In genomic region chr13:37658519-37658918, GRCm38 (mm10) we compare ENCODE assay signal across 24 mouse cellular contexts.
DNase-seq lines count a peak whose midpoint lies in the region; ATAC-seq and TF ChIP-seq lines count a peak whose summit lies in the region.
"Had no signal": no experiment of that assay in that cellular context is flagged by ENCODE, and none has a peak within 500 bp of the region (broad histone marks: within the 10 kb centered on the region; RNA-seq: fewer than 3 reads in every experiment).

No protein-coding gene starts in this region.

- no peak overlapping the region for H3K4me2 ChIP-seq in heart, embryonic 15.5 days
- H3K4me2 ChIP-seq: embryonic facial prominence, embryonic 13.5 days; forebrain, embryonic 12.5 days; heart, embryonic 13.5 days; intestine, embryonic 15.5 days; kidney, embryonic 15.5 days; limb, embryonic 12.5 days; liver, embryonic 13.5 days; lung, embryonic 15.5 days; midbrain, embryonic 11.5 days had no signal

- H3K27ac ChIP-seq in heart, embryonic 15.5 days, result peak overlapping the region; percentile 31; the same call in 1 of the 2 replicates
- no peak overlapping the region; the same call in 1 of the 2 replicates for H3K27ac ChIP-seq in thymus, adult 2 months (ENCODE audit: control insufficient read depth, insufficient read depth, low read length)
- H3K27ac ChIP-seq: embryonic facial prominence, embryonic 13.5 days; forebrain, embryonic 12.5 days; hindbrain, embryonic 10.5 days; intestine, embryonic 15.5 days; kidney, embryonic 15.5 days; limb, embryonic 12.5 days; liver, embryonic 13.5 days; lung, embryonic 15.5 days had no signal

- no peaks in the 10 kb centered on the region for H3K9me3 ChIP-seq in heart, embryonic 15.5 days (replicated peaks)
- H3K9me3 ChIP-seq: embryonic facial prominence, embryonic 13.5 days; forebrain, embryonic 12.5 days; heart, embryonic 13.5 days; hindbrain, embryonic 10.5 days; intestine, embryonic 15.5 days; kidney, embryonic 15.5 days; limb, embryonic 12.5 days; liver, embryonic 13.5 days; lung, embryonic 15.5 days had no signal

- intact Hi-C loops in gastrocnemius, postnatal 14 days (cut with DNase I; ENCODE audit: low total_unique reads), result no loop called here

- no peaks in the 10 kb centered on the region for H3K36me3 ChIP-seq in heart, embryonic 15.5 days
- no peaks in the 10 kb centered on the region for H3K36me3 ChIP-seq in thymus, adult 2 months (ENCODE audit: control insufficient read depth, insufficient read depth, low read length)
- H3K36me3 ChIP-seq in splenic B cell, adult 2 months (ENCODE audit: control insufficient read depth, insufficient read depth, low read length, poor library complexity, severe bottlenecking), result no peaks in the 10 kb centered on the region
- H3K36me3 ChIP-seq: embryonic facial prominence, embryonic 13.5 days; forebrain, embryonic 12.5 days; heart, embryonic 13.5 days; hindbrain, embryonic 10.5 days; intestine, embryonic 15.5 days; kidney, embryonic 15.5 days; limb, embryonic 12.5 days; liver, embryonic 13.5 days; lung, embryonic 15.5 days had no signal

- no peak for TF ChIP-seq POLR2A in thymus, adult 2 months (IDR thresholded peaks at IDR 0.05; ENCODE audit: control insufficient read depth, extremely low read depth, insufficient read depth, low read length, poor library complexity)

- no peak overlapping the region for H3K9ac ChIP-seq in heart, embryonic 15.5 days
- H3K9ac ChIP-seq: embryonic facial prominence, embryonic 13.5 days; forebrain, embryonic 12.5 days; intestine, embryonic 15.5 days; kidney, embryonic 15.5 days; limb, embryonic 12.5 days; liver, embryonic 13.5 days; lung, embryonic 15.5 days had no signal

- DNase-seq in heart, adult 18-20 months, result no peak
- peak; percentile 21 for DNase-seq in thymus, adult 2 months
- DNase-seq in thymus, postnatal 25 days, result no peak
- DNase-seq in splenic B cell, adult 2 months (ENCODE audit: low read depth, low spot score), result peak; percentile 60
- no peak for DNase-seq in gastrocnemius, postnatal 14 days
- DNase-seq in embryo, embryonic 9.5 days (ENCODE audit: extremely low spot score), result no peak
- DNase-seq: adrenal gland, postnatal 25 days; cerebellum, adult 11 months; cerebellum, adult 9-11 months; gastrocnemius, adult 2 months; liver, embryonic 13.5 days had no signal

- H3K27me3 ChIP-seq in heart, embryonic 15.5 days, result no peaks in the 10 kb centered on the region
- H3K27me3 ChIP-seq in thymus, adult 2 months (ENCODE audit: control insufficient read depth, insufficient read depth, low read length), result no peaks in the 10 kb centered on the region
- no peaks in the 10 kb centered on the region for H3K27me3 ChIP-seq in splenic B cell, adult 2 months (ENCODE audit: control insufficient read depth, insufficient read depth, low read length, poor library complexity, severe bottlenecking)
- H3K27me3 ChIP-seq: embryonic facial prominence, embryonic 13.5 days; forebrain, embryonic 12.5 days; heart, embryonic 13.5 days; intestine, embryonic 15.5 days; limb, embryonic 12.5 days; liver, embryonic 13.5 days; lung, embryonic 15.5 days had no signal

- 78% methylated on average over 6 of the region's 6 CpGs for WGBS in heart, embryonic 15.5 days
- WGBS in thymus, adult 2 months, result 48% methylated on average over 6 of the region's 6 CpGs

- ATAC-seq in heart, embryonic 15.5 days (replicated peaks; ENCODE audit: insufficient number of reproducible peaks, insufficient read depth, low FRiP score, low read depth), result no peak; the same call in 1 of the 2 replicates
- ATAC-seq in megakaryocyte, adult 5-6 weeks (ENCODE audit: poor library complexity, severe bottlenecking), result peak; percentile 26; the same call in 1 of the 2 replicates
- ATAC-seq: hindbrain, embryonic 16.5 days; intestine, embryonic 15.5 days had no signal

- no peak for TF ChIP-seq CTCF in thymus, adult 2 months (IDR thresholded peaks at IDR 0.05; ENCODE audit: borderline replicate concordance, control insufficient read depth, extremely low read depth, insufficient read depth, low read length, poor library complexity)

- no peak overlapping the region for H3K4me3 ChIP-seq in heart, embryonic 15.5 days
- no peak overlapping the region for H3K4me3 ChIP-seq in thymus, adult 2 months (ENCODE audit: control insufficient read depth, insufficient read depth, low read length)
- H3K4me3 ChIP-seq: embryonic facial prominence, embryonic 13.5 days; erythroblast, embryonic 14.5 days; forebrain, embryonic 12.5 days; gastrocnemius, adult 2 months; heart, embryonic 13.5 days; hindbrain, embryonic 10.5 days; intestine, embryonic 15.5 days; kidney, embryonic 15.5 days; limb, embryonic 12.5 days; liver, embryonic 13.5 days; lung, embryonic 15.5 days had no signal

- peaks cover 10% of the 10 kb centered on the region for H3K4me1 ChIP-seq in heart, embryonic 15.5 days (replicated peaks)
- H3K4me1 ChIP-seq in thymus, adult 2 months (replicated peaks; ENCODE audit: control insufficient read depth, insufficient read depth, low read length), result peaks cover 22% of the 10 kb centered on the region
- H3K4me1 ChIP-seq: embryonic facial prominence, embryonic 13.5 days; forebrain, embryonic 12.5 days; intestine, embryonic 15.5 days; kidney, embryonic 15.5 days; limb, embryonic 12.5 days had no signal

Comparison
In these comparisons a context has a peak if more than half of its experiments do, and no peak if none do; other contexts are left out.
1. DNase-seq: peak in thymus, adult 2 months (single experiment) and splenic B cell, adult 2 months (single experiment); none in heart, adult 18-20 months (0 of 2), thymus, postnatal 25 days (single experiment), gastrocnemius, postnatal 14 days (single experiment) and embryo, embryonic 9.5 days (single experiment).